Mouse (Mus musculus): ENCODE measurements around the gene Svop. TPM values are rescaled to one million over a fixed set of nuclear protein-coding genes. Genes with fewer than 3 reads are reported as not detected.

Gene Svop
- 104 and 110 TPM in 2 replicates for polyA plus RNA-seq (2021; fragmentation: Nextera tagmentation)
- long read RNA-seq, experiment 1, transcript Svop-201 (16 exons, 3,379 nt), result major isoform, 175 of 247 reads
- long read RNA-seq, experiment 1, partial matches to known transcripts, result 24 of 247 reads
- long read RNA-seq, experiment 1, other reads (novel, unspliced or antisense), result 46 of 247 reads
- long read RNA-seq, experiment 2, transcript Svop-201 (16 exons, 3,379 nt), result major isoform, 783 of 941 reads
- long read RNA-seq, experiment 2, partial matches to known transcripts, result 78 of 941 reads
- long read RNA-seq, experiment 2, other reads (novel, unspliced or antisense), result 80 of 941 reads

DNA sequence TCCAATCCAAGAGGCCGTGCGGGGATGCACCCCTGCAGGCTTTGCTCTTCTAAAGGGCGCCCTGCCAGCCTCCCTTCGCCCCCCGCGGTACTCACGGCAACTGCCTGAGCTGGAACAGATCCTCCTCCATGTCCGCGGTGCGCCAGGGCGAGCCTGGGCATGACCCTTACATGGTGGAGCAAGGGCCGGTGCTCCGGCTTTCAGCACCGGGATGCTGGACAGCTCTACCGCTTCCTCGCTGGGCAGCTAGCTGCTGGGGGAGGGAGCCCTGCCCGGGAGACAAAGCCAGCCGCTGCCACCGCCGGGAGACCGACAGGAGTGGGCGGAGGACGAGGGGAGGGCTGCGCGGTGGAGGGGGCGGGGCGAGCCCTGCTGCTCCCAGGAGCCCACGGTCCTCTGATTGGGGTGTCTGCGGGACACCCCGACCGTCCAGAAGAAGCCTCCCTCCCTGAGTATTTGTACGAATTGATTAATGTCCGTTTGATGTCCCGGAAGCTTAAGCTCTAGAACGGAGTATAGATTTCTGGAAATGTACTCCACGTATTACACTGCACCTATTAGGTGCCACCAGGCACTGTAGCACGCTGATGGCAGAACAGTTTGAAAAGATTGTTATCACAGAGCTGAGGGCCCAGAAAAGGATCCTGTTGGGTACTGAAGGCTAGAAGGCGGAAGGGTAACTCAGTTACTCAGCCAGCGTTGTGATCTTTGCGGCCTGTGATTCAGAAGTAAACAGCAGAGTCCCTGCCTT is at the start of gene Svop:
Gene Svop (minus strand): TSS at position 514 of the 751 bp plus-strand sequence.

DNA sequence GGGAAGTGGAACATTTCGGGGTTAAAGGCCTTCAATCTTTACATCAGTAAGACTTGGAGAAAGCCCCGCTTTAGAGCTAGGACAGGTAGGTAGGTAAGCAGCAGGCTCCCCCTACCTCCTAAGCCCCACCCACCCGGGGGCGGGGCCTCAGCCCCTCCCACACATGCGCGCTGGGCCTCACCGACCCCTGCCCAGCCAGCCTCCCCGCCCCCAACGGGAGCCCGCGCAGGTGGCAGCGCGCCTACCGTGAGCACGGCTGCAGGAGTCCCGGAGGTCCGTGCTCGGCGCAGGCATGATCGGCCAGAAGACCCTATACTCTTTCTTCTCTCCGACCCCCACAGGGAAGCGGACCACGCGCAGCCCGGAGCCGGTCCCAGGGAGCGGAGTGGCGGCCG is 38.8 kb upstream of the Svop start, which contains the start of gene Ung:
Gene Ung (plus strand): TSS at position 176 of the 395 bp plus-strand sequence.

DNA sequence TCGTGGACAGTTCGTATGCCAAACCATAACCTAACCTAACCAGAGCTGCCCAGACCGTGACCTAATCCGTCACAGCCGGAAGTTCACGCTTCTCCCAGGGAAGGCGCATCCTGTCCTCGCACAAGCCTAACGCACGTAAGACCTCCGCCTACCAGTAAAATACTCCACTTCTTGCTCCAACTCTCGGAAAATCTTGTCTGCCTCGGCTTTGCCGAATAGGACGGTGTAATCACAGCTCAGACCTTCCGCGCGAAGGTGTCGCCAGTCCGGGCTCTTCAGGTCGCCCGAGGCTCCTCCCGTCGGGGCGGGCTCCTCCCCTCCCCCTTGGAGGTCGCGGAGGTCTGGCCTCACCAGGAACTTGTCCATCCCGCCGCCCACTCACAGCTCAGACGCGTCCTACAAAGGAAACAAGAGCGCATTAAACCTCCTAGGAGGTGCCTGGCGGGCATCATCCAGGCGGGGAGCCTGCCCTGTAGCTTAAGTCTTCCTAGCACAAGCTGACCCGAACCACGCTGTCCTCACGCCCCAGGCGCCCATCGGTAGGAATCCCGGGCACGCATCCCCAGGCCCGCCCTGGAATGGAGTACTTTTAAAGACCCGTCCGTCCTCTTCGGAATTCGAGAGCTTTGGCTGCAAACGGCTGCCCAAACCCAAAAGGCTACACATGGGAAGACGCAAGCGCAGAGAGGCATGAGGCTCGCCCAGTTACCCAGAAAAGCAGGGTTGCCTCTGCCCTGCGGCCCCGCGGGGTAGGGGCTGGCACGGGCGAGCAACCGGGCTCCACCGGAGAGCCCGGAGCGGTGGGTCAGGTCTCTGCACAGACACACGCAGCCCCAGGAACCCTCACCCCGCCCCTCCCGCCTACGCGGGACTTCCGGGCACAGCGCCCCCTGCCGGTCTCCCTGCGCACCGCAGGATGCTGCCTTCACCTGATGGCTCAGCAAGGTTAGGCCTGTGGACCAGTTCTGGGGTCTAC is 36.3 kb upstream of the Svop start, which contains the start of gene Alkbh2:
Gene Alkbh2 (minus strand): TSS at position 845 of the 976 bp plus-strand sequence.

DNA sequence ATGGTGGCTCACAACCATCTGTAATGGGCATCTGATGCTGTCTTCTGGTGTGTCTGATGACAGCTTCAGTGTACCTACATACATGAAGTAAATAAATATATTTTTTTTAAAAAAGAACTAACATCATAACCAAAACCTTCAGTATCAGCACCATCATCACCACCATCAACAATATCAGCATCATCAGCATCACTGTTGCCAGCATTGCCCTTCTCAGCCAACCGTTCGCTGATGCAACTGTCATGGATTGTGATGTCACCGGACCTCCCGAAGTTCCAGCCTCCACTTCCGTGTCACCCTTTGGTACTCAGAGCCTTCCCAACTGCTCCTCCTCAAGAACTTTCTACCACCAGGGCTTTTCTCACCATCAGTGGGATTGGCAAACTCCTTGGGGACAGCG is 26.2 kb downstream of the Svop start, which contains the start of gene Usp30:
Gene Usp30 (plus strand): TSS at position 301 of the 400 bp plus-strand sequence.

DNA sequence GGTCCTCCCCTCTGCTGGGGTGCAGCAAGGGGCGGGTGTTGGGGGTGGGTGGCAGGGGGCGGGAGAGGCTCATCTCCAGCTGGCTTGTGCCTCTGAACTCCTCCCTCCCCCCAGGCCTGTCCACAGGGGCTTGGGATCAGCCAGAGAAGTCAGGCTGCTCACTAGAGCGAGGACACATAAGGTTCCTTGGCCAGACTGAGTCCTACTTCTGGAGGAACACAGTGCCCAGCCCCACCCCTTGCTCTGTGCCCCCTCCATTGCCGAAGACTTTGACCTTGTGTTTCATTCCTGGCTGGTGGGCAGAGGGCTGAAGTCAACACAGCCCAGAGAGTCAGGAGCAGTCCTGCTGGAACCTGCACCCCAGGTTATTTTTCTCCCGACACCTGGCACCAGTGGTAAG is 87.8 kb downstream of the Svop start, which contains the start of gene Dao:
Gene Dao (plus strand): TSS at position 162 of the 400 bp plus-strand sequence.

DNA sequence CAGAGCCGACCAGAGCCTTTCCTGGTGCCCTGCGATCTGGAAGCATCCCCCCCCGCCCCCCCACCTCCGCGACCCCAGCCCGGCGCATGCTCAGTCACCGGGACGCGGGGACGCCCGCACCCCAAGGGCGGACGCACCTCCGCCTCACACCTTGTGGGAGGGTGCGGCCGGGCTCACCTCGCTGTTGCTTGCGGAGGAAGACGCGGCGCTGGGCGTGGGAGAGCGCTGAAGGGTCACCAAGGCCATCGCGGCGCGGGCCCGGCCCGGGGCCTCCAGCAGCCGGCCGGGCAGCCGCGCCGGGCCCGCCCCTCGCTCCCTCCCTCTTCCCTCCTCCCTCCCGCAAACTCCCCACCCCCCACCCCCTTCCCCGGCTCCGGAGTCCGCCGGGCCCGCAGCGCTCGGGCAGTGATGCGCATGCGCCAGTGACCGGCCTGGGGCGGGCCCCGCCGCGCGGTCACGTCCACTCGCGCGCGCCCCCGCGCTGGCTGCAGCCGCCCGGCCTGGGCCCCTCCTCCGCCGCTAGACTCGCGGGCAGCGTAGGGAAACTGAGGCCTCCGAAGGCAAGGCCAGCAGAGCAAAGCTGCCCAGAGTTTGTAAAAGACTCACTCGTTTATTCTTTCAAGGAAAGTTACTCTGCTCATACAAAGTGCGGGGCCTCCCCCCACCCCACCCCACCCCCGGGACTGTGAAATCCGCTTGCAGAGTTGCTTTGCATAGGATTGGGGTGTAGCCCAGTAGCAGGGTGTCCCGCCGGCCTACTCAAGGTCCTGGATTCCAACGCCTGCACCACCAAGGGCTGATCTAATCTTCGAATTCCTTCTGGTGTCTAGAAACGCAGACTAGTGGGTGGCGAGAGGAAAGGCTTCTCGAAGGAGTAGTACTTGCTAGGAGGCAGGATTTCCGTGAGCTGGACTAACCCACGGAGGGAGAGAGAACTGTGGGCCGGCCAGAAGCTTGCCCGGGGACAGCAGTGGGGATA is 97.6 kb downstream of the Svop start, which contains the start of gene Ssh1:
Gene Ssh1 (minus strand): TSS at position 408 of the 979 bp plus-strand sequence.

Other genes with a start within 250 kb of the Svop start
- gene Coro1c, start 182.8 kb downstream of the Svop start, polyA plus RNA-seq (2021; fragmentation: Nextera tagmentation), result 28.4 and 30.4 TPM in 2 replicates
- gene Ssh1, start 97.7 kb downstream of the Svop start, polyA plus RNA-seq (2021; fragmentation: Nextera tagmentation), result 6.3 and 10.8 TPM in 2 replicates
- not detected in 2 replicates for gene Dao, start 87.9 kb downstream of the Svop start, polyA plus RNA-seq (2021; fragmentation: Nextera tagmentation)
- gene Usp30, start 26.1 kb downstream of the Svop start, polyA plus RNA-seq (2021; fragmentation: Nextera tagmentation), result 6.3 and 6.4 TPM in 2 replicates
- 7.6 and 10.7 TPM in 2 replicates for gene Alkbh2, start 36.6 kb upstream of the Svop start, polyA plus RNA-seq (2021; fragmentation: Nextera tagmentation)
- 0.80 and 1.3 TPM in 2 replicates for gene Ung, start 38.8 kb upstream of the Svop start, polyA plus RNA-seq (2021; fragmentation: Nextera tagmentation)
- 3.9 and 4.0 TPM in 2 replicates for gene Acacb, start 55.0 kb upstream of the Svop start, polyA plus RNA-seq (2021; fragmentation: Nextera tagmentation)
- not detected in 2 replicates for gene Foxn4, start 182.2 kb upstream of the Svop start, polyA plus RNA-seq (2021; fragmentation: Nextera tagmentation)
- 1.4 and 1.8 TPM in 2 replicates for gene Myo1h, start 197.6 kb upstream of the Svop start, polyA plus RNA-seq (2021; fragmentation: Nextera tagmentation)

Data from layer of hippocampus, adult 6 months (tissue).